Mouse (Mus musculus) small intestine, adult 2 months (tissue): Measurements from ENCODE around the gene Prdx2.

ENCODE experiments used
- CTCF ChIP-seq: fragments of 200-500 bp; IDR thresholded peaks from 2 replicates; pipeline ENCODE4 v1.5.1; 2012; ENCODE audit warnings: low read depth, mild to moderate bottlenecking, control low read depth, inconsistent platforms, low read length, moderate library complexity, mixed read lengths; ENCODE audit not compliant: insufficient replicate concordance, insufficient read length; ENCODE audit errors: extremely low read depth
- POLR2A ChIP-seq: fragments of 200-500 bp; IDR thresholded peaks from 2 replicates; pipeline ENCODE4 v1.6.1; 2012; ENCODE audit warnings: low read depth, mild to moderate bottlenecking, control low read depth, inconsistent platforms, low read length, moderate library complexity

GRCm38 (mm10) chr8:84949753-84950152 lies 19.6 kb upstream of the Prdx2 start:
- TF ChIP-seq CTCF (no peak), POLR2A (no peak)
